Mouse (Mus musculus): ENCODE measurements at regions not wholly inside any gene's neighbourhood (a gene's known extent, or its start where the extent isn't known, plus 50 kb on each side); places are given as distances from the start of the nearest gene placed in this dataset.

DNA sequence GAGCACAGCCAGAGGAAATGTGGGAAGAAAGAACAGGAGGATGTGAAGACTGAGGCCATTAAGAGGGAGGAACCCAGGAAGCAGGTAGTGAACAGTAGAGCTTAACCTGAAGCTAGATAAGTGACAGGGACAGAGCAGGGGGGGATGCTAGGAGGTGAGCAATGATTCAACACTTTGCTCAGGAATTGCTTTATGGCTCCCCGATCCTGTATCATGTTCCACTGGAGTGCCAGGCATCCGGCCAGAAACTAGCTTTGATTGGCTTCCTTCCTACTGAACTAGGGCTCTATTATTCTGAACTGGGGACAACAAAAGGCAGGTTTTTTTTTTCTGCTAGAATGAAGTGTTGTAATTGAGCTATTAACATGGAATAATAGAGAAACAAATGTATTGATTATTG, 493.1 kb upstream of the Fat3 start:
- peak; percentile 6 to 33 for DNase-seq (ENCODE audit: extremely low spot score in 1 of 2, low spot score in 1 of 2)

DNA sequence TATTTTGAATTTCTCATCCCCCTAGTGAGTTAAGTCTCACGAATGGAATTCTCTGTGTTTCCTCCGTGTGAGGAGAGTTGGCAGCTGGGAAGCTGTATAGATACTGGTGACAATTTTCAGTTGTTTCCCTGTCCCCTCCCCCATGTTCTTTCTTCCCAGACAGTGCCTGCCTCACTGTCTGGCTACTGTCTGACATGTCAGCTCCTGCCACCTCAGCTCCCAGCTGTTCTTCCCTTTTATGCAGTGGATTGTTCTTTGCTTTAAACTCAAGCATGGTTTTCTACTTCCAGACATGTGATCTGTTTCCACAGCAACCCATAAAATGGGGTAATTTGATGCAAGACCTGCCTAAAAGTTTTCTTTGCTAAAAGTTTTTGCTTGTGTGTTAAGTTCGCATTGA, 487.0 kb upstream of the Fat3 start:
- DNase-seq (ENCODE audit: extremely low spot score in 1 of 2, low spot score in 1 of 2), result no peak

DNA sequence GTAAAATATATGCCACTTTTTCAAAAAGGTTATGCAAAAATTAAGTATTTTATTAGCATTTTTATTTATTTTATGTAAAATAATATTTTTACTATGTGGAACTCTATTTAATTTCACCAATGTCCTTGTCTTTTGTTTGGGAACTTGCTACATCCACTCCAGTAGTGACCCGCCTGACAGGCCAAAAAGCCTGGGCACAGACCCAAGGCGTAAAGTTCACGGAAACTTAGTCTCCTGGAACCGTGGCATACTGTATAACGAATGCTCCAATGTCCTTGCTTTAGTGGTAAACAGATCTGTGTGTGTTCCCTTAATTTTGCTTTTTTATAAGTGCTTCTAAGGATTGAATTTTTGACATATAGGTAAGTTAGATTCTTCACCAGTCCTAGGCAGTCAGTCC, 476.2 kb upstream of the Fat3 start:
- no peak for DNase-seq (ENCODE audit: extremely low spot score in 1 of 2, low spot score in 1 of 2)

- DNase-seq (ENCODE audit: extremely low spot score in 1 of 2, low spot score in 1 of 2), result no peak
These were observed 469.3 kb upstream of the Fat3 start for GRCm38 (mm10) chr9:16970373-16970772.

GRCm38 (mm10) chr9:16933602-16934001, 432.5 kb upstream of the Fat3 start:
- DNase-seq (ENCODE audit: extremely low spot score in 1 of 2, low spot score in 1 of 2), result no peak

GRCm38 (mm10) chr9:16931586-16931985, 430.5 kb upstream of the Fat3 start:
- peak in 1 of 2 experiments; percentile 17 for DNase-seq (ENCODE audit: extremely low spot score in 1 of 2, low spot score in 1 of 2)

DNA sequence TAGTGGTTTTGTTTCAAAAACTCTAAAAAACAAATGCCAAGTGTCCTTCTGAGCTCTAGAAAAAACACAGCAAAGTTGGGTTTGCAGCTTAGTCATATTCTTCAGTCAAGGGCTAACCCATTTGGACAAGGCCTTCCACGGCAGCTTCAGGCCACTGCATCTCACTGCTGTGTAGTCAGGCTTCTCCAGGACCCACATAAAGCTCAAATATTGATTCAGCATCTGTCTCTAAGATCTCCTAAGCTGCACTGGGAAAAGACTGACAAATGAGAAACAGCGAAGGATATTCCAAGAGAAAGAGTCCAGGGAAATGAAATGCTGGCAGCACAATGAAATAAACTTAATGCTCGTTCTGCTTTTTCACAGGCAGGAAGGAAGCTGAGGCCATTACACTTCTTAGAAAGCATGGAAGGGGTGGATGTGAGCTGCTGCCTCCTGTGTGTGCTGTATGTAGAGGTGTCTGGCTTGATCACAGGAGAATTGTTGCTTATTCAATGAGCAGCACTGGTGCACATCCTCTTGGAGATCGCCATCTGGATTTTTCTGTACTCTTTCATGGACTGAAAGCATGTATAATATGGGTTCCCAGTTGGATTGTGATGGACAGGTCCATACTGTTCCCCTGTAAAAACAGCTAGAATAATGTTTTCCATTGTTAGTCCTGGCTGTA, 425.4 kb upstream of the Fat3 start:
- DNase-seq (ENCODE audit: extremely low spot score in 1 of 2, low spot score in 1 of 2), result no peak

DNA sequence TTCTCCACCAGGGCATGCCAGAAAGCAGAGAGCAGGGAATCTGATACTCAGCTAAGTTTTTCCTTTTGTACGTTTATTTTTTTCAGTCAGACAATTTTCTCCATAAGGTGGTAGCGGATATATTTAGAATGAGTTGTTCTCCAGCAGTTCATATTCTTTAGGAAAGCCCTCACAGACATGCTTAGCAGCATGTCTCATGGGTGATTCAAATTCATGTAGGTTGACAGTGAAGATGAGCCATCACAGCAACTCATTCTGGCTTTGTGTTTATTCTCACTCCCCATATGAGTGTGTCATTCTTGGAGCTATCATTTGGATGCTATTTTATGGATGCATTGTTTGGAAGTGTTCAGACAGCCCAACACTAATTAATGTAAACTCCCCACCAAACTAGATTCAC, 424.2 kb upstream of the Fat3 start:
- no peak for DNase-seq (ENCODE audit: extremely low spot score in 1 of 2, low spot score in 1 of 2)

- DNase-seq (ENCODE audit: extremely low spot score in 1 of 2, low spot score in 1 of 2), result no peak
These were observed 405.1 kb upstream of the Fat3 start for GRCm38 (mm10) chr9:16906155-16906554.

GRCm38 (mm10) chr9:16899060-16899459, 398.0 kb upstream of the Fat3 start:
- DNase-seq (ENCODE audit: extremely low spot score in 1 of 2, low spot score in 1 of 2), result no peak

GRCm38 (mm10) chr9:16852458-16853026, 351.5 kb upstream of the Fat3 start:
- no peak for DNase-seq (ENCODE audit: extremely low spot score in 1 of 2, low spot score in 1 of 2)

DNA sequence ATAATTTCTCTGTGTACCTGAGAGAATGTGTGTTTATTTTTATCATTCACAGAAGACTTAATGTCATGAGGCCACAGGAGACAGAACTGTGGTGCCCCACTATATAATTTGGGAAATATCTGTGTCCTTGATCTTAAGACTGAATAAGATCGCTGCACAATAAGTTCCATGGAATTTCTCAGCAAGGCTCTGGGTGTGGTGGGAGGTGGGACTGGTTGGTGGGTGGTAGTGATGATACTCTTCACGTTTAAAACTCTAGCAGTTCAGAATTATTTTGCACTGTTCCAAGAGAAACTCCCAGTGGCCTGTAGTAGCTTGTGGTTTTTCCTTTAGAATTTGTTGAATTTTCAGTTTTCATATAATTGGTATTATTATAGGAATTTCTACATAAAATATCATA, 307.4 kb upstream of the Fat3 start:
- no peak for DNase-seq (ENCODE audit: extremely low spot score in 1 of 2, low spot score in 1 of 2)

- DNase-seq (ENCODE audit: extremely low spot score in 1 of 2, low spot score in 1 of 2), result no peak
These were observed 271.8 kb upstream of the Fat3 start for GRCm38 (mm10) chr9:16772867-16773266.

DNA sequence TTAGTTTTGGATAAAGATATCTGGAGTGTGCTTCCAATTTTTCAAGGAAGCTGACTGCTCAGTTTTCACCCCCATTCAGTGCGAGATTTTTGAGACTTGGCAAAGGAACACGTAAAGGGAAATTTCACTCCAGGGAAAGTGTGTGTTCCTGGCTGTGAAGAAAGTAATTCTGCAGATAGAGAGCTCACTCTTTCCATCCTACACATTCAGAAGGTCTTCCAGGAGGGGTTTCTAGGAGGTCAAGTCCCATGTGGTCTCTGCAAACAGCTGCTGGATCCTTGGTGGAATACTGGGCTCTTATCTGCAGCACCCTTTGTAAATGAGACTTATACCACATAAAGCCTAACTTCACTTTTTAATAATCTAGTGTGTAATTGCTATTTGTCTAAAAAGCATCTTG, 226.6 kb upstream of the Fat3 start:
- no peak for DNase-seq (ENCODE audit: extremely low spot score in 1 of 2, low spot score in 1 of 2)

- DNase-seq (ENCODE audit: extremely low spot score in 1 of 2, low spot score in 1 of 2), result no peak
These were observed 201.3 kb upstream of the Fat3 start for GRCm38 (mm10) chr9:16702431-16702830.

- DNase-seq (ENCODE audit: extremely low spot score in 1 of 2, low spot score in 1 of 2), result no peak
These were observed 160.4 kb upstream of the Fat3 start for GRCm38 (mm10) chr9:16661527-16661926.

DNA sequence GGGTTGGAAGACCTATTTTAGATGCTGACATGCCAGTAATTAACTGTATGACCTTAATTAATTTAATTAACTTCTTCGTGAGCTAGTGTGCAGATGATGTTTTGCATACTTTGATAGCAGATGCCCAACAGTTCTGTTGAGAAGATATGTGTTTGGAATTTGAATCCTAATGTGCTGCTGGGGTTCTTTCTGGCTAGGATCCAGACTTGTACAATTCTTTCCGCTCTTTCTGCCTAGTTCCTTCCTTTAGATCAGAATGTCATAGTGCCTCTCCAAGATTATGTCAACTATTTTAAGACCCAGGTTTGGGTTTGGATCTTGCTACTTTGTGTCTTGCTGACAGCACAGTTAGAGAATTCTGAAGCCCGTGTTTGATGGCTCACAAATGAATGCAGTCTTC, 159.9 kb upstream of the Fat3 start:
- DNase-seq (ENCODE audit: extremely low spot score in 1 of 2, low spot score in 1 of 2), result no peak

All from layer of hippocampus, postnatal 25 days (tissue).